Mouse (Mus musculus) CH12.LX (cell line): ENCODE results near the gene Rora. TPM values are rescaled to one million over a fixed set of nuclear protein-coding genes. Genes with fewer than 3 reads are reported as not detected.

ENCODE experiments used
- DNase-seq: peaks from one replicate; pipeline ENCODE4 v3.0.0-alpha.2; 2013; ENCODE audit errors: extremely low read depth
- H3K27ac ChIP-seq: 2 replicates; pipeline ENCODE4 v1.5.1; 2012; ENCODE audit warnings: low read depth, mild to moderate bottlenecking, control low read depth, moderate library complexity; ENCODE audit not compliant: insufficient read depth
- H3K27me3 ChIP-seq: replicated peaks from 2 replicates; pipeline ENCODE3; 2012; ENCODE audit warnings: inconsistent platforms
- H3K36me3 ChIP-seq, 2 experiments: replicated peaks in 1 of 2; 2 replicates each; pipeline versions ENCODE3 to v1.6.1; 2012; ENCODE audit warnings: inconsistent platforms in 1 of 2, low read length in 1 of 2, mild to moderate bottlenecking in 1 of 2, mixed read lengths in 1 of 2, moderate library complexity in 1 of 2; ENCODE audit not compliant: control insufficient read depth in 1 of 2, insufficient read depth in 1 of 2
- H3K4me1 ChIP-seq, 2 experiments: 2 replicates each; pipeline ENCODE4 v1.6.1; 2012; ENCODE audit warnings: inconsistent platforms in 1 of 2, moderate library complexity in 1 of 2; ENCODE audit not compliant: insufficient read depth in 2 of 2, control insufficient read depth in 1 of 2
- H3K4me2 ChIP-seq: 2 replicates; pipeline ENCODE4 v1.6.1; 2012; ENCODE audit warnings: low read depth, mild to moderate bottlenecking, control low read depth; ENCODE audit not compliant: poor library complexity, insufficient read depth, severe bottlenecking
- H3K4me3 ChIP-seq, 3 experiments: fragments of 150-350 bp in 1 of 3; sonication (generic) in 1 of 3; replicated peaks in 1 of 3; 2 replicates each; pipeline versions ENCODE3 to v1.5.1; 2011 to 2012; ENCODE audit warnings: low read depth in 2 of 3, low read length in 2 of 3, mild to moderate bottlenecking in 2 of 3, moderate library complexity in 2 of 3, control low read depth in 1 of 3, improper control_type of control experiment in 1 of 3, inconsistent platforms in 1 of 3, mixed read lengths in 1 of 3; ENCODE audit not compliant: poor library complexity in 1 of 3
- H3K79me2 ChIP-seq: replicated peaks from 2 replicates; pipeline ENCODE4 v1.6.1; 2012; ENCODE audit warnings: mild to moderate bottlenecking, moderate library complexity; ENCODE audit not compliant: control insufficient read depth, poor library complexity, insufficient read depth, severe bottlenecking; ENCODE audit errors: extremely low read depth
- H3K9ac ChIP-seq: 2 replicates; pipeline ENCODE4 v1.6.1; 2012; ENCODE audit warnings: low read depth, mild to moderate bottlenecking, control low read depth, moderate library complexity; ENCODE audit not compliant: insufficient read depth
- H3K9me3 ChIP-seq: replicated peaks from 2 replicates; pipeline ENCODE3; 2012; ENCODE audit warnings: low read length, inconsistent platforms, mixed read lengths
- BHLHE40 ChIP-seq: IDR thresholded peaks from 2 replicates; pipeline ENCODE4 v1.6.1; 2011; ENCODE audit warnings: mild to moderate bottlenecking, low read depth, low read length, improper control_type of control experiment
- CHD1 ChIP-seq: IDR thresholded peaks from 2 replicates; pipeline ENCODE4 v1.6.1; 2012; ENCODE audit warnings: low read depth, low read length, improper control_type of control experiment, inconsistent platforms
- CTCF ChIP-seq, 2 experiments: IDR thresholded peaks in 1 of 2; conservative IDR thresholded peaks in 1 of 2; 2 replicates each; pipeline ENCODE4 v1.5.1; 2011 to 2012; ENCODE audit warnings: low read depth in 2 of 2, low read length in 2 of 2, improper control_type of control experiment in 1 of 2, inconsistent platforms in 1 of 2, mild to moderate bottlenecking in 1 of 2, moderate library complexity in 1 of 2
- ELF1 ChIP-seq: IDR thresholded peaks from 2 replicates; pipeline ENCODE4 v1.6.1; 2014; ENCODE audit warnings: low read depth, mild to moderate bottlenecking, inconsistent platforms, low read length, improper control_type of control experiment
- EP300 ChIP-seq: IDR thresholded peaks from 2 replicates; pipeline ENCODE4 v1.6.1; 2011; ENCODE audit warnings: low read length, improper control_type of control experiment
- ETS1 ChIP-seq: conservative IDR thresholded peaks from 2 replicates; pipeline ENCODE4 v1.6.1; 2012; ENCODE audit warnings: low read depth, mild to moderate bottlenecking, inconsistent platforms, low read length, improper control_type of control experiment, moderate library complexity
- GABPA ChIP-seq: IDR thresholded peaks from 2 replicates; pipeline ENCODE4 v1.6.1; 2012; ENCODE audit warnings: low read depth, low read length, improper control_type of control experiment, inconsistent platforms; ENCODE audit not compliant: insufficient replicate concordance
- JUN ChIP-seq: IDR thresholded peaks from 2 replicates; pipeline ENCODE4 v1.6.1; 2011; ENCODE audit warnings: low read depth, mild to moderate bottlenecking, low read length, improper control_type of control experiment, moderate library complexity; ENCODE audit not compliant: insufficient read depth
- JUND ChIP-seq: conservative IDR thresholded peaks from 2 replicates; pipeline ENCODE4 v1.6.1; 2011; ENCODE audit warnings: low read depth, low read length, improper control_type of control experiment
- MAX ChIP-seq: IDR thresholded peaks from 2 replicates; pipeline ENCODE4 v1.6.1; 2011; ENCODE audit warnings: low read length, improper control_type of control experiment
- MEF2A ChIP-seq: IDR thresholded peaks from 2 replicates; pipeline ENCODE4 v1.6.1; 2014; ENCODE audit warnings: low read depth, mild to moderate bottlenecking, inconsistent platforms, low read length, improper control_type of control experiment, borderline replicate concordance
- MXI1 ChIP-seq: IDR thresholded peaks from 2 replicates; pipeline ENCODE4 v1.6.1; 2011; ENCODE audit warnings: mild to moderate bottlenecking, low read depth, low read length, improper control_type of control experiment
- NELFE ChIP-seq: IDR thresholded peaks from 2 replicates; pipeline ENCODE4 v1.6.1; 2011; ENCODE audit warnings: low read depth, low read length, improper control_type of control experiment
- NRF1 ChIP-seq: IDR thresholded peaks from 2 replicates; pipeline ENCODE4 v1.6.1; 2014; ENCODE audit warnings: low read depth, mild to moderate bottlenecking, inconsistent platforms, low read length, improper control_type of control experiment, moderate library complexity
- PAX5 ChIP-seq: IDR thresholded peaks from 2 replicates; pipeline ENCODE4 v1.6.1; 2012; ENCODE audit warnings: low read length, inconsistent platforms, mixed read lengths
- RAD21 ChIP-seq: IDR thresholded peaks from 2 replicates; pipeline ENCODE4 v1.6.1; 2011; ENCODE audit warnings: low read depth, mild to moderate bottlenecking, low read length, improper control_type of control experiment, moderate library complexity
- RCOR1 ChIP-seq: conservative IDR thresholded peaks from 2 replicates; pipeline ENCODE4 v1.6.1; 2012; ENCODE audit warnings: low read depth, mild to moderate bottlenecking, inconsistent platforms, low read length, improper control_type of control experiment
- SIN3A ChIP-seq: IDR thresholded peaks from 2 replicates; pipeline ENCODE4 v1.6.1; 2012; ENCODE audit warnings: low read length, improper control_type of control experiment, inconsistent platforms
- SMC3 ChIP-seq: IDR thresholded peaks from 2 replicates; pipeline ENCODE4 v1.6.1; 2011; ENCODE audit warnings: low read depth, low read length, improper control_type of control experiment
- TBP ChIP-seq: conservative IDR thresholded peaks from 2 replicates; pipeline ENCODE4 v1.6.1; 2011; ENCODE audit warnings: low read depth, low read length, improper control_type of control experiment
- TCF12 ChIP-seq: IDR thresholded peaks from 2 replicates; pipeline ENCODE4 v1.6.1; 2014; ENCODE audit warnings: low read depth, mild to moderate bottlenecking, inconsistent platforms, low read length, improper control_type of control experiment
- ZC3H11A ChIP-seq: IDR thresholded peaks from 2 replicates; pipeline ENCODE4 v1.6.1; 2012; ENCODE audit warnings: low read depth, mild to moderate bottlenecking, inconsistent platforms, low read length, improper control_type of control experiment
- ZKSCAN1 ChIP-seq: IDR thresholded peaks from 2 replicates; pipeline ENCODE4 v1.6.1; 2012; ENCODE audit warnings: low read depth, inconsistent platforms, low read length, improper control_type of control experiment, borderline replicate concordance
- ZMIZ1 ChIP-seq: IDR thresholded peaks from 2 replicates; pipeline ENCODE4 v1.6.1; 2012; ENCODE audit warnings: low read depth, mild to moderate bottlenecking, inconsistent platforms, low read length, improper control_type of control experiment
- dilution Hi-C: fragments of 300-500 bp; cut with MboI; formaldehyde crosslinking; loops from 2 replicates; pipeline ENCODE4 v1.14.3; 2020; ENCODE audit warnings: low sequenced_read_pairs; ENCODE audit not compliant: extremely low pct_unique_long_range_greater_than_20kb, extremely low pct_ligation_motif_present
- in situ Hi-C: fragments of 300-500 bp; cut with MboI; formaldehyde crosslinking; loops from 3 replicates; pipeline ENCODE4 v1.14.3; 2019; ENCODE audit warnings: low sequenced_read_pairs, low pct_ligation_motif_present, low pct_unique_long_range_greater_than_20kb, mixed read lengths
- polyA plus RNA-seq: library from polyadenylated mRNA; unstranded; fragments of >175 nt; gene quantifications from 2 replicates; pipeline ENCODE4 v1.2.1, GENCODE M21; 2012; ENCODE audit warnings: low read depth; ENCODE audit not compliant: insufficient read length
- total RNA-seq, 2 experiments: library from RNA; depleted of rRNA; stranded (reverse); fragments of 300-350 nt in 1 of 2; fragments of >200 nt in 1 of 2; gene quantifications; 2 replicates each; pipeline ENCODE4 v1.2.3; 2012 to 2014

The Rora gene
- total and polyA plus RNA-seq, 3 experiments = 0.36 to 0.66 (median 0.64) TPM

DNA sequence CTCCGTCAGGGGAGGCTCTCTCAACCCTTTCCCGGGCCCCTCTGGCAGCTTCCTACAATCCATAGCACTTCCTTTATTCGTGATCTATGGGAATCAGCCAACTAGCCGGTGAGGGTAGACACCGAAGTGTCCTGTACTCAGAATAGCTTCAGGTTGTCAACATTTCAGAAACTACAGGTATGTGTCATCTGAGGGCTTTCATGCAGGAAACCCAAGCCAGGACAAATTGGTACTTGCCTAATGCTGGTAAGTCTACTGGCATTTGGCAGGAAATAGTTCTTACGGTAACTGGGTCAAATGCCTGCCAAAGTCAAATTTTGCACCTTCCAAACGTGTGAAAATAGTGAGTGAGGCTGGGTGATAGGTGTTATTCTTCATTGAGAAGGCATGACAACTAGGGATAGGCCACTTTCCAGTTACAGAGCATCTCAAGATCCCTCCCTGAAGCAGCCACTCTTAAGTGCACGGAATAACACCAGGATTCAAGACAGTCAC lies 708.4 kb downstream of the Rora start:
- in situ Hi-C loops = no loop called here
- no peak for DNase-seq
- Histone ChIP-seq H3K9me3 (no peaks in the 10 kb centered on the region), H3K27ac (no peak overlapping the region), H3K79me2 (no peaks in the 10 kb centered on the region), H3K36me3 (peaks cover 0 to 13% of the 10 kb centered on the region in 2 experiments), H3K4me3 (no peak overlapping the region), H3K9ac (no peak overlapping the region), H3K4me2 (no peak overlapping the region), H3K27me3 (no peaks in the 10 kb centered on the region), H3K4me1 (peaks cover 0 to 4% of the 10 kb centered on the region in 2 experiments; a peak in 1 of 4 replicates)
- TF ChIP-seq RAD21 (no peak), RCOR1 (no peak), SMC3 (no peak), MXI1 (no peak), JUND (no peak), JUN (no peak), EP300 (no peak), NELFE (no peak)
- dilution Hi-C loops = no loop called here

DNA sequence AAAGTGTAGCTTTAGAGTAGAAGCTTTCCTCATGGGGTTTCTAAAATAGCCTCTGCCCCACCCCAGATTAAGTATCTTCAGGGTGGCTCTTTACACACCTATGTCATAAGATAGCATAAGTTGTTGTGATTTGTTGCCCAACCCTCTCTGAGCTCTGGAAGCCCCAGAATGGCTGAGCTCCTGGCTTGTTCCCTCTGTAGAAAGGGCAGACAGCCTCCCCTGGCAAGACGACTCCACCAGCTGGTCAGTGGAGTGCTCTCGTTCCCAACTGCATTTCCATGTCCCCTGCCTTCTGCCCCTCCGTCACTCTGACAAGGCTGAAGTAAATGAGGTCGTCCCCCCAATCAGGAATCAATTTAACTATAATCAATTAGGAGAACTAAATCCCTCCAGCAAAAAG lies 709.2 kb downstream of the Rora start:
- dilution Hi-C loops (no loop called here), in situ Hi-C loops (no loop called here)
- Histone ChIP-seq H3K9me3 (no peaks in the 10 kb centered on the region), H3K4me1 (peaks cover 0 to 11% of the 10 kb centered on the region in 2 experiments; a peak in 1 of 4 replicates), H3K79me2 (no peaks in the 10 kb centered on the region), H3K9ac (no peak overlapping the region), H3K27ac (no peak overlapping the region), H3K4me3 (no peak overlapping the region), H3K4me2 (no peak overlapping the region), H3K27me3 (no peaks in the 10 kb centered on the region), H3K36me3 (peaks cover 0 to 13% of the 10 kb centered on the region in 2 experiments)
- no peak for TF ChIP-seq ZKSCAN1
- no peak for TF ChIP-seq ELF1
- no peak for TF ChIP-seq RAD21
- no peak for TF ChIP-seq NRF1
- TF ChIP-seq TCF12 = no peak
- no peak for TF ChIP-seq NELFE
- TF ChIP-seq CTCF (conservative IDR thresholded peaks at IDR 0.05 in 1 of 2, IDR thresholded peaks at IDR 0.05 in 1 of 2; ENCODE audit: low read depth in 2 of 2, low read length in 2 of 2) = no peak
- no peak for TF ChIP-seq JUND
- no peak for TF ChIP-seq ZMIZ1
- DNase-seq = no peak

DNA sequence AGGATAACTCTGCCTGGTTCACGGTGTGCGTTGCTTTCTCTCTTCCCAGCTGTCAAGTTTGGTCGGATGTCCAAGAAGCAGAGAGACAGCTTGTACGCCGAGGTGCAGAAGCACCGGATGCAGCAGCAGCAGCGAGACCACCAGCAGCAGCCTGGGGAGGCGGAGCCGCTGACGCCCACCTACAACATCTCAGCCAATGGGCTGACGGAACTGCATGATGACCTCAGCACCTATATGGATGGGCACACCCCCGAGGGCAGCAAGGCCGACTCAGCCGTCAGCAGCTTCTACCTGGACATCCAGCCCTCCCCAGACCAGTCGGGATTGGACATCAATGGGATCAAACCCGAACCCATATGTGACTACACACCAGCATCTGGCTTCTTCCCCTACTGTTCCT lies 710.5 kb downstream of the Rora start:
- in situ Hi-C loops (no loop called here), dilution Hi-C loops (no loop called here)
- H3K27ac ChIP-seq = no peak overlapping the region
- peaks cover 0 to 12% of the 10 kb centered on the region in 2 experiments; a peak in 2 of 4 replicates for H3K4me1 ChIP-seq
- no peaks in the 10 kb centered on the region for H3K79me2 ChIP-seq
- no peak overlapping the region for H3K4me2 ChIP-seq
- DNase-seq = no peak
- no peaks in the 10 kb centered on the region for H3K9me3 ChIP-seq
- no peak overlapping the region for H3K9ac ChIP-seq
- H3K36me3 ChIP-seq = peaks cover 0 to 13% of the 10 kb centered on the region in 2 experiments
- no peak overlapping the region for H3K4me3 ChIP-seq
- no peaks in the 10 kb centered on the region for H3K27me3 ChIP-seq
- TF ChIP-seq CHD1 (no peak), EP300 (no peak), NELFE (no peak), BHLHE40 (no peak), MEF2A (no peak), ZMIZ1 (no peak), TBP (no peak), CTCF (conservative IDR thresholded peaks at IDR 0.05 in 1 of 2, IDR thresholded peaks at IDR 0.05 in 1 of 2; ENCODE audit: low read depth in 2 of 2, low read length in 2 of 2) (no peak), ZKSCAN1 (no peak), ETS1 (no peak), MAX (no peak), SMC3 (no peak), SIN3A (no peak), RAD21 (no peak), JUND (no peak), ZC3H11A (no peak), GABPA (no peak), PAX5 (no peak), ELF1 (no peak)
